Mouse (Mus musculus) central nervous system, embryonic 11.5 days (tissue): ENCODE data around the gene H2-Aa. TPM values are rescaled to one million over a fixed set of nuclear protein-coding genes. Genes with fewer than 3 reads are reported as not detected.

ENCODE experiments used
- polyA plus RNA-seq: library from polyadenylated mRNA; depleted of rRNA; stranded (reverse); fragments of >200 nt; gene quantifications from 2 replicates; pipeline ENCODE4 v1.2.3, GENCODE M21; 2012; rRNA removed

H2-Aa gene
- polyA plus RNA-seq = 0.07 and 0.08 TPM in 2 replicates

DNA sequence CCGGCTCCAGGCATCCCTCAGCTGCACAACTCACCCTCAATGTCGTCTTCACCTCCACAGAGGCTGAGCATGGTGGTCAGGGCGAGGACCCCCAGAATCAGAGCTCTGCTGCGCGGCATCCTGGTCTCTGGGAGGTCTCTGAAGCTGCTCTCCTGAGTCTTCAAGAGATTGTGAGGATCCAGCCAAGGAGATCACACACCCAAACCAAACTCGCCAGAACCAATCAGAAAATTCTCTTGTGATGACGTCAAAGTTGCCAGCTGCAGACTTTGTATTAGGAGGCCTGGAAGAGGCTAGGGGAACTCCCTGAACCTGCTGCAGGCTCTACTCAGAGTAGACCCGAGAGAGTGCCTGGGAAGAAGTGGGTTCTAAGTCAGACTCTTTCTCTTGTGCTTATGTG lies at the start of gene H2-Aa:
TSS of gene H2-Aa (minus strand) at position 176 of the 400 bp plus-strand sequence.

GRCm38 (mm10) chr17:34325436-34325835 lies 37.8 kb upstream of the H2-Aa start, which contains the start of gene H2-Eb2:
H2-Eb2 (plus strand) TSS chr17:34325665.

DNA sequence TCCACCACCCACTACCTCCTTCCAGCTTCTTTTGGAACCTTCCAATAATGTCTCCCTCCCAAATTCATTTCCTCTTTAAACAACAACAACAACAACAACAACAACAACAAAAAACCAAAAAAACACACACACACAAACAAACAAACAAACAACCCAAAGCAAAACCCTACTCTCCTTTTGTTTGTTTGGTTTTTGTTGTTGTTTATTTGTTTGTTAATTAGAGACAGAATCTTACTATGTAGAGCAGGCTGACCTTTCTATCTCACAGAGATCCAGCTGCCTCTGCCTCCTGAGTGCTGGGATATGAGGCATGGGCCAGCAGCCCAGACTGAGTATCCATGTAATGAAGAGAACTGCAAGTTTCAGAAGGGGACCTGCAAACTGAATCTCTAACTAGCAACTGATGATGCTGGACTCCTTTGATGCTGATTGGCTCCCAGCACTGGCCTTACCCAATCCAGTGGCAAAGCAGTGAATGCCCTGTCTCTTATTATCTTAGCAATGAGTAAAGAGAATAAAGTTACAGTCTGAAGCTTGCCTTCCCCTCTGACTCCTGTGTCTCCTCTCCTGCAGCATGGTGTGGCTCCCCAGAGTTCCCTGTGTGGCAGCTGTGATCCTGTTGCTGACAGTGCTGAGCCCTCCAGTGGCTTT lies 17.9 kb upstream of the H2-Aa start, which contains the start of gene H2-Eb1:
TSS of gene H2-Eb1 (plus strand) at position 488 of the 651 bp plus-strand sequence.

GRCm38 (mm10) chr17:34257594-34258375 lies 29.8 kb downstream of the H2-Aa start, which contains the start of gene H2-Ab1:
H2-Ab1 (plus strand) TSS chr17:34257689.

DNA sequence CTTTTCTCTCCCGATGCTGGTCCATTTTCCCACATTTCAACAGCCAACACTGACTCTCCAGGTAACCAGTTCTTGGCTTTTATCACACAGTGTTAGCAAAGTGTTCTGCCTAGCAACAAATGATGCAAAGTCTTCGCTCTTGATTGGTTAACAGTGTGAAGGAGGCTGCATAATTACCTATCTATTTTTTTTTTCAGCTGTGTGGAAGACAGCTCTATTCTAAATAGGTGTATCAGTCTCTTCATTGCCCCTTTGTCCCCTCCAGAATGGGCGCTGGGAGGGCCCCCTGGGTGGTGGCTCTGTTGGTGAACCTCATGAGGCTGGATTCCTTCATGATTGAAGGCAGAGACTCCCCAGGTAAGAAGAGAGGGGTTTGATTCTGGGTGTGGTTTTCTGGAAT lies 48.9 kb downstream of the H2-Aa start, which contains the start of gene H2-Ob:
TSS of gene H2-Ob (plus strand) at position 198 of the 400 bp plus-strand sequence.

Other genes with a start within 250 kb of the H2-Aa start
- gene Col11a2, start 248.4 kb downstream of the H2-Aa start, polyA plus RNA-seq = 7.9 and 11.4 TPM in 2 replicates
- 0.30 and 0.45 TPM in 2 replicates for gene H2-Oa, start 195.5 kb downstream of the H2-Aa start, polyA plus RNA-seq
- gene H2-DMa, start 168.3 kb downstream of the H2-Aa start, polyA plus RNA-seq = 5.2 and 6.9 TPM in 2 replicates
- 188 and 203 TPM in 2 replicates for gene Brd2, start 165.2 kb downstream of the H2-Aa start, polyA plus RNA-seq
- gene H2-DMb2, start 144.5 kb downstream of the H2-Aa start, polyA plus RNA-seq = 0.04 and 0.15 TPM in 2 replicates
- gene H2-DMb1, start 134.8 kb downstream of the H2-Aa start, polyA plus RNA-seq = 0.34 and 0.46 TPM in 2 replicates
- 0.89 and 1.6 TPM in 2 replicates for gene Tap1, start 100.3 kb downstream of the H2-Aa start, polyA plus RNA-seq
- gene Psmb9, start 100.1 kb downstream of the H2-Aa start, polyA plus RNA-seq = 0.78 and 0.89 TPM in 2 replicates
- gene Psmb8, start 90.1 kb downstream of the H2-Aa start, polyA plus RNA-seq = 2.1 and 2.8 TPM in 2 replicates
- 0.62 and 1.1 TPM in 2 replicates for gene Tap2, start 84.3 kb downstream of the H2-Aa start, polyA plus RNA-seq
- not detected in 2 replicates for gene H2-Ob, start 48.9 kb downstream of the H2-Aa start, polyA plus RNA-seq
- gene H2-Ab1, start 30.1 kb downstream of the H2-Aa start, polyA plus RNA-seq = 2.3 and 2.9 TPM in 2 replicates
- gene H2-Eb1, start 18.0 kb upstream of the H2-Aa start, polyA plus RNA-seq = 0.67 and 0.79 TPM in 2 replicates
- gene H2-Eb2, start 37.8 kb upstream of the H2-Aa start, polyA plus RNA-seq = 0.01 and 0.02 TPM in 2 replicates
- gene Btnl2, start 67.0 kb upstream of the H2-Aa start, polyA plus RNA-seq = 0.05 and 0.06 TPM in 2 replicates
- gene Btnl1, start 89.3 kb upstream of the H2-Aa start, polyA plus RNA-seq = not detected in 2 replicates
- 4.8 and 7.0 TPM in 2 replicates for gene BC051142, start 111.0 kb upstream of the H2-Aa start, polyA plus RNA-seq
- not detected in 2 replicates for gene Btnl4, start 189.5 kb upstream of the H2-Aa start, polyA plus RNA-seq
- gene Btnl6, start 229.5 kb upstream of the H2-Aa start, polyA plus RNA-seq = not detected in 2 replicates